Mouse (Mus musculus): ENCODE measurements at regions not wholly inside any gene's neighbourhood (a gene's known extent, or its start where the extent isn't known, plus 50 kb on each side); places are given as distances from the start of the nearest gene placed in this dataset.

DNA sequence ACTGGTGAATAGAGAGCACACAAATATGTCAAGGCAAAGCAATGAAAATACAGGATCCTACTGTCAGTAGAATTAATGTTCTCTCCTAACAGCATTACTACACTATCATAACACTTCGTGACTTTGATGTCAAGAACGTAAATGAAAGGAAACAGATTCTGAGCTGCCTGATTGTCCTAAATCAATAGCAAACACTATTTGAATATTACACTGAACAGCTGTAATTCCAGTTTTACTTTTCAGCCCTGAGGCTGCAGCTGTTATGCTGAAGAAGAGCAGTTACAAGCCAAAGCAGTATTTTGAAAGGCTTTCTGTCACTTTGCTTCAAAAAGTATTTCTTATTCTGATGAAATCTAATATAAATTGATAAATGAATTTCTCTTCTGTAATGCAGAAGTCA, 828.7 kb upstream of the Adgrl2 start:
- no peak for DNase-seq (ENCODE audit: low spot score)

DNA sequence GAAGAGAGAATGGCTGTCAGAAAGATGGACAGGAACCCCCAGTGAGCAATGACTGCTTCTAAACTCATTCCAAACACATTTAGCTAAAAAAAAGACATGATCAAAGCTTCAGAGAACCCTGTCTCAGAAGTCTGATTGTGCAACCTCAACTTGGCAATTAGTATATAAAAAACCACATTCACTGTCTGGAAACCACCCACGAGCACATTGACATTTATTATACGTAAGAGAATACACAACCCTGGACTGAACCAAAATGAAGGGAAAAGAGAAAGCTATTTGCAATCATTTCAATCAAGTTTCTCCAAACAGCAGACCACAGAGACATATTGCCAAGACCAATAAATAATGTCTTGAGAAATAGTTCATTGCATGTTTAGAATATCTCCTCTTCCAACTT, 820.7 kb upstream of the Adgrl2 start:
- no peak for DNase-seq (ENCODE audit: low spot score)

DNA sequence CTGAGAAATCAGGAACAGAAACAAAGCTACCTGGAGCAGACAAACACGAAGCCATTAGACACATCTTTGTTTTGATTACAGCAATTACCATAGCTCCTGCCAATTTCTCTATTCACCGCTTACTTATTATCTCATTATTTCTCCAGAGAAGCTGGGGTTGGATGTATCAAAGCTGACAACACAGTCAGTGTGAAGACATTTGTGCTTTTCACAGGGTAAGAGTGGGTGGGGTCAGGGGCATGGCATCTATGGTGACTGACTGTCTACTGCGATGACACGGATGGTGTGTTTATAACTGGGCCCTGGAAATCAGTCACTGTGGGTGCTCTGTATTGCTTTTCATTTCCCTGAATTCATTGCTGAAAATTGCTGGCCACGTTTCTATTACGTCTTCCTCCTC, 815.0 kb upstream of the Adgrl2 start:
- DNase-seq (ENCODE audit: low spot score) = no peak

DNA sequence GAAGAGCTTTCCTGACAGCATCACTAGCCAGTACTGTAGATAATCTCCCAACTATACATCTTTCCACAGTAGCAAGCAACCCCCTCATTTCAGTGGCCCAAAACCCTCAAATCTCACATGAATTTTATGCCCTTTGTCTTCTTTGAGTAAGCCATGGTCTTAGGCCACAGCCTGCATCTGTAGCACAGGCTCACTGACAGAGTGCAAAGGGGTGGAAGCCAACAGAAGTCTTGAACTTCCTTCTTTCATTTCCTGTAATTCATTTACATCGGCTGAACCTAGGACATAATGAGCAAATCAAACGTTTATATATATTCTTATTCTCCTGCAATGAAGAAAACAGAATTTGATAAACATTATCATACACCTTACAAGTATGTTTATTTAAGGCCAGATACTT, 805.8 kb upstream of the Adgrl2 start:
- no peak for DNase-seq (ENCODE audit: low spot score)

DNA sequence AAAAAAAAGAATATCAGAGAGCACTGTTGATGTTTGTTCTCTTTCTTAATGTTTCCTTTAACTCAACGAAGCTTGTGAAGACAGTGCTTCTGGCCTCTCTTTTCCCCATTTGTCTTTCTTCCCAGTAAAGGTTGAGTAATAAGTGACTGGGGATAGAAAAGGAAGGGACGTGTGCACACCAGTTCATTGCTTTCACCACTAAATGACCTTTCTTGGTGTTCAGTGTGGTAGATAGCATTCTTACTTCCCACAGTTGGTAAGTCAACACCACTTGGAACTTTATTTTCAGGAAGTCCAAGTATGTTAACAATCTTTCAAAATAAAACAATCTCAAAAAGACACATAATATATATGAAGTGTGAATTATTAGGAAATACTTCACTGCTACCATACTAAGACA, 801.2 kb upstream of the Adgrl2 start:
- no peak for DNase-seq (ENCODE audit: low spot score)

DNA sequence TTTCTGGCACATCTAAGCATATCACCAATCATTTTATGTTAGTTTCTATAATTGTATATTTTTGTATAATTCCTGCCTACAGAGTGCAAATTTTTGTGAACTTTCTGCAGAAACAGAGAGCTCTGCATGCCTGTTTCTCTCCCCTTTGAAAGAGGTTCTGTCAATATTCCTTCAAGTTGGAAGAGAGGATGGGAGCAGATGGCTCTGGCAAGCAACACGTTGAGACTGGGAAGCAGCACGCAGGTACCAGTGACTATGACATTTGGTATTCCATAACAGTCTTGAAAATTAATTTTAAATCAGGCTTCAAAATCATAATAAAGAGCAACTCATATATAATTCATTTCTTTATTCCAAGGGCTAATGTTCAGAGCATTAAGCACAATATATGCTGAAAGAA, 795.7 kb upstream of the Adgrl2 start:
- no peak for DNase-seq (ENCODE audit: low spot score)

DNA sequence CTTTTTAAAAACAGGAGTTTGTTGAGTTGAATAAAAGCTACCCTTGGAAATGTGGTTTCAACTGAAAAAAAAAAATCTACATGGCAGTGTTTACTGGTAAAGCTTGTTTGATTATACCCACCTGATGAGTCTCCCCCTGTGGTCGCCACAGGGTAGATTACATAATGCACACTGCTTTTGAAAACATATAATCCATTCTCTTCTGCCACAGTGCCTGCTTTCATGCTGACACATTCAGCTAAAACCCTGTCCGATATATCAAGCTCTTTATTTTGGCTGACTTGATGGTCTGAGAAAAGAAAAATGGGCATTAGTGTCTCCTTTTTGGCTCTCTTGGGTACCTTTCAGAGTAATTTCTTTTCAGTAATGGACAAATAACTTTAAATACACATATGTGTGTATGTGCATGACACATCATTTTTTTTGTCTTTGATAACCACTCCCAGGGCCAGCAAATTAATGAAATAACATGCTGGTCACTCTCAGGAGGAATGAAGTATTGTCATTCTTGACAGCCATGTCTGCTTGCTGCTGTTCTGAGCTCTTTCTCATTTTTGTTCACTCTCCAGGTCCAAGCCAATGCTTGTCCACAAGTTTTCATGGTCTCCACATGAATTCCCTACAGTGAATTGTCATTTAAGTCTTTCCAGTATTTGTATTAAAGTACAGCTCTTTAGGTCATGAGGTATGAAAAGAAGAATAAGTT, 793.7 kb upstream of the Adgrl2 start:
- no peak for DNase-seq (ENCODE audit: low spot score)

DNA sequence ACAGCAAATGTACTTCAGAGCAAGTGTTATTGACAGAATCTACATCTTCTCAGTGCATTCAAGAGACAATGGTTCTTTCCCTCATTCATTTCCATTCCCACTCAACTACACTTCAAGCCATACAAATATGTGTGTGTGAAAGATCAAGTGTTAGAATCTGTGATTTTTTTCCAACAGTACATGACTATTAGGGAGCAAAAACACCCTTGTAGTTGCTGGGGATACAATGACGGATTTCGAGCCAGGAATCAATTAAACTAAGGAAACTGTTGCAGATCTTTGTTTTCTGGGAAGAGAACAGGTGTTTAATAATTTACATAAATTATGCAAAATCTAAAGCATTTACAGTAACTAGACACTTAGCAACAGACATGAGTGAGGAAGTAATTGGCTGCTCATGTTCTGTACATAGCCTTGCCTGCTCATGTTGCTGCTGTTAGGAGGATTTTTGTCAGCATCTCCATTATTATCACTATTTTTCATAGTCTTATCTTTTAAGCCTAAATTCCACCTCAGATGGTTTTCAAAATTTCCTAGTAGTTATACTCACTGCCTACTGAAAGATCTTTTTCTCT, 777.6 kb upstream of the Adgrl2 start:
- DNase-seq (ENCODE audit: low spot score) = no peak

DNA sequence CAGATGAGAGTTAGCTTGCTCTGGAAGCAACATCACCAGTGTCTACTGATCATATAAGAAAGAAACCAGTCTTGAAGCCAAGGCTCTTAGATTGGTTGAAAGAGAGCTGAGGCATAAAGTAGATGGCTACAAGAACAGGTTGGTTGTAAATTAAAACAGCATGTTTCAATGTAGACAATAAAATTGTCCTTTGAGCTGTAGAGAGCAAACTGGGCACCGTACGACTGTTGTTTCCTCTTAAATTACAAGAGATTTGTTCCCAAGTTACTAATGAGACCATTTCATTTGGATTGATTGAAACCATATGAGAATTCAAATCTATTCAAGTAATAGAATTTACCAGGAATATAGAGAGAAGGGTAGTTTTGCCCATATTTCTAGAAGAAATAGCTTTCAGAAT, 770.9 kb upstream of the Adgrl2 start:
- DNase-seq (ENCODE audit: low spot score) = no peak

DNA sequence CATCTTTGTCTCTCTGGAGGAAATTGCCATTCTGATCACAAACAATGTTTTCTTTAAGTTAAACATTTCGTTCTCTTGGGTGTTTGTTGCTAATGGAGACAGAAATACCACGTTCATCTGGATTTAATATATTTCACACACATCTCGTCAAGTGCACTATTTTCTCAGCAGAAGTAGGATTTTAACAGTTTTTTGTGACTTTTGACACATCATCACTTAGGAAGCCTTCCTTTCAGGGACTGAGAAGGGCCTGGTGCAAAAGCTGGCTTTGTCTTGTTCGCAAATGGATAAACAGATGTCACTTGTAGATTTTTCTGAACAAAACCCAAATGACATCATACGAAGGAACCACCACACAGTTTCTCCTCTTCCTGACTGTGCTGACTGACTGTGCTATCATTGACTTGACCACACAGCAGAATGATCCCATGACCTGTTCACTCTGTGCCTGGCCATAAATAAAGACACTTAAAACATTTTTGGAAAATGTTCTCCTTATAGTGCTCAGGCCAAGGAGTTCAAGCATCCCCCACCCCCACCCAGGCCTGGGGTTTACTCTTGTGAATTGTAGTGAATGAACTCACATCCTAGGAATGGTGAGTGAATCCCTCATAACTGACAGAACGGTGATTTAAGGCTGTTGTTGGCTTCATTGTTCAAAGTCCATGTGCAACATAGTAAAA, 767.7 kb upstream of the Adgrl2 start:
- no peak for DNase-seq (ENCODE audit: low spot score)

DNA sequence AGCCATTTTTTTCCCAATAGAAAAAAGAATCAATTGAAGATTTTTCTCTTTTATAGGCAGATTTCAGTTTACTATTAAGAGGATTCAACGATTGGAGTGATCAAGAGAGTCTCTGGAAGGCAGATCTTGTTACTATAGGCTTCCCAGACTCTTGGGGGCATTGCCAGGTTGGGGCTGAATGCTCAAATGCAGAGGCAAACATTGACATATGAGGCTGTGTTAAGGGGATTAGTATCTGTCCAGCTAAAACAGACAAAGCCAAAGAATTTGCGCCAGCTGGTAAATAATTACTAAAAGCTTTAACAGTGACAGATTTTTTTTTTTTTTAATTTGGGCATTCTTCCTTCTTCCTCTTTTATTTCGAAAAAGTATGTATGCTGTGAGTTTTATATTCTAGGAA, 745.7 kb upstream of the Adgrl2 start:
- DNase-seq (ENCODE audit: low spot score) = no peak

DNA sequence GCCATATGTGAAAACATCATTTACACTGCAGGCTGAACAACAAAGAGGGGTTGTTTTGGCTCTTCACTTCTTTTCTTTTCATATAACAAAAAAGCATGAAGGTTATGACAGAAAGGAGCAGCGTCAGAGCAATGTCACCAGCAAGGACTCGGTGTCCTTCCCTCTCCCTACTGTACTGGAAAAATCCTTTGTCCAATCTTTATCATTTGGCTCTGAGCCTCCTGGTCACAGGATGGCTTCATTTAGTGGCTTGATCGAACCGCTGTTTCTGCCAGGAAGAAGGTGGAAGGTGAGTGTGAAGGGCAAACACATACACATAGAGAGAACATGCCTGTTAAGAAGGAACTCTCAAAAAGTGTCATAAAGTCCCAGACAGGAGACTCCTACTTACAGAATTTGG, 735.9 kb upstream of the Adgrl2 start:
- DNase-seq (ENCODE audit: low spot score) = no peak

DNA sequence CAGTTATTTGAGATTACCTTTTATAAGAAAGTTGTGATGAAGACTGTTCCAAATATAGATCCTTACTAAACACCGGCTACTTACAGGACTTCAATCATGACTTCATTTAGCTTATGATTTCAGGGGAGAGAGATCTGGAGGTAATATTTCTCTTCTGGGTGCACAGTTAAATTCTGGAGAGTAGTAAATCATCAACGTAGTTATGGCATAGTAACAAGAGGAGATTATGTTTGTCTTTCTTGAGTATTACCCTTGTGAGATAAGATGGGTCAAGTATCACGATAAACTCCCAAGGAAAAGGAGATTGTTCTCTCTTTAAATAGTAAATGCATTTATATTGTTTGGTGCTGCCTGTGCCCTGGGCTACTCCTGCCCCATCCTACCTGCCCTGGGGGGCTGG, 734.5 kb upstream of the Adgrl2 start:
- no peak for DNase-seq (ENCODE audit: low spot score)

DNA sequence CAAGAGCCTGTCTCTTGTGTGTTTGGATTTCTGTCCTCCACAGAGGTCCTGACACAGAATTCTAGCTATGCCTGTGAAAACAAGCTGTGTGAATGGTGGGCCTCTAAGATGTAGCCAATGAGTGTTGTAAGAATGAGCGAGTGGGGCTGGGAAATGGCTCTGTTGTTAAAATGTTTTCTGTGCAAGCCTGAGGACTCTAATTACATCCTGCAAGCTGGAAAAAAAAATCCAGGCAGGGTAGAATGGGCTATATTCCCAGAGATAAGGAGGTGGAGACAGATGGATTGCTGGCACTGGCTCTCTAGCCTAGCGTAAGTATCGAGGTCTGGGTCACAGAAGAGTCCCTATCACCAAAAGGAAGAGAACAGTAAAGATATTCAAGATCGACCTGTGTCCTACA, 731.5 kb upstream of the Adgrl2 start:
- DNase-seq (ENCODE audit: low spot score) = no peak

DNA sequence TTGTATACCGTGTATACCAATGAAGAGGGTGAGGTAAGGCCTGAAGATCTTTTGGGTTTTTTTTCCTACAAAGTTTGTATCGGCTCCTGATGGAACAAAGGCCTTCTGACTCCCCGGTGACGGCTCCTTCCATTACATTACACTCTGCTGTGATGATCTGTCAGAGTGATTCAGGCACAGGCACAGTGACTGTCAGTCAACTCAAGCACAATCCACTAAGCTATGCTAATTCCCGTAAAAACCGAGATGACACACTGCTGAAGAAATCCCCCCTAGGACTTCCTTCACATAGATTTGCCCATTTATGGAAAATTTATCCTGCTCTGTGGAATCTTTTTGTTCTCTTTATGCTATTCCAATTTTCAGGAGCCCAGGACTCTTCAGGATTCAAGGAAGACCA, 730.0 kb upstream of the Adgrl2 start:
- no peak for DNase-seq (ENCODE audit: low spot score)

DNA sequence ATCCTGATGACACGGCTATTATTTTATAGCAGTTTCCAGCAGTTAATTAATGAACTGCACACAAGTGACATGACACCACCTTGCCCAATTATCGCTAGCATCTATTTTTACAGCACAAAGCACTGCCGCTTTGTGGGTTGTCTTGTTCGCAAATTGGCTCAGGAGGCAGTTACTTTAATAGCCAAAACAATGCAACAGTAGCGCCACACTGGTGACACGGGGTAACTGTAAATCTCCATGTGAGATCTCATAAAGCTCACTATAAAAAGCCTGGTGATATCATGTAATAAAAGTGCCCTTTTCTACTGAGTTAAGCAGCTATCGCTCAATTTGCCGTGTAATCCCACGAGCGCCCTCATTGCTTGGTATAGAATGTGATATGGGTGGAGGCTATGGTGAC, 715.4 kb upstream of the Adgrl2 start:
- DNase-seq (ENCODE audit: low spot score) = no peak

DNA sequence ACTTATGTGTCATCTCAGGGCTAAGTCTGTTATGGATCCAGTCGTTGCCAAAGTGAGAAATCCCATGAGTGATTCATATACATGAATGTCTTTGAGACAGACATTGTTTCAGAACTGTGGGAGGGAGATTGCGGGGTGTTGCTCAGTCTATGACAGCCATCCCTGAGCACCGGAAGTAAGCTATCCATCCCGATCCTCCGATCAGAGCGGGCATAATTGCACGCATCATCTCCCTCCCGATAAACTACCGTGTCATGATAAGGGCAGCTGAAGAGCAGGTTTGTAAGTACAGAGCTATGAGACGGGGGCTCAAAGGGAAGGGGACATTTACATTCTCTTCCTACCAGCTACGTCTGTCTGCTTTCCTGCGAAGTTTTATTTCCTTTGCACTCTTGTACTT, 715.0 kb upstream of the Adgrl2 start:
- no peak for DNase-seq (ENCODE audit: low spot score)

DNA sequence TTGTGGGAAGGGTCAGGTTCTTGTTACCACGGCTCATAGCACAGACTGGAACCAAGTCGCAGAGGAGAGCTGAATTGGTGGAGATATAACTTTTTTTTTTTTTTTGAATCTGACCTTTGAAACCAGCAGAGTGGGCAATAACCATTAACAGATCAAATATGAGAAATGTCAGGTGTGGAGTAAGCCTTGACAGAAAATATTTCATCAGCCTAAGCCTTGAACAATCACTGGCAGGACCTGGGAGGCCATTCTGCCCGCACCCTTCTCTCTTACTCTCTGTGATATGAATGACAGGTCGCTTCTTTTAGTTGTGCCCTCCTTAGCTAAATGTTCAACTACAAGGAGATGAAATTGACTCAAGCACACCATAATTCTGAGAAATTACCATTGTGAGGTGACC, 714.1 kb upstream of the Adgrl2 start:
- DNase-seq (ENCODE audit: low spot score) = no peak

DNA sequence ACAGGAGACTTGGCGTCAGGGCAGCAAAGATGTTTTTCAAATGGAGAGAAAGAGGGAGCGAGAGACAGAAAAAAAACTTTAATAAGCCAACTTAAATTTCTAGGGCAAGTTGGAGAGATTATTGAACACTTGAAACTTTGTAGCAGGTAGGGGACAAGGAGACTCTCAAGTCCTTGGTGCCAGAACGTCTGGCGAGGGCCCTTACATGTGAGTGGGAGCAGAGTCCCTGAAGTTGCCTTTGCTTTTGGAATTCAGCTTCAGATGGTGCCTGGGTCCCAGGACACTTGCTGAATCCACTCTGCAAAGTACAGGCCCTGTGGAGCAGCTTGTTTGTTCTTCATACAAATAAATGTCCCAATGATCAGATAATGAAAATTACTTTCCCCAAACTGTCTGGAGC, 693.2 kb upstream of the Adgrl2 start:
- no peak for DNase-seq (ENCODE audit: low spot score)

DNA sequence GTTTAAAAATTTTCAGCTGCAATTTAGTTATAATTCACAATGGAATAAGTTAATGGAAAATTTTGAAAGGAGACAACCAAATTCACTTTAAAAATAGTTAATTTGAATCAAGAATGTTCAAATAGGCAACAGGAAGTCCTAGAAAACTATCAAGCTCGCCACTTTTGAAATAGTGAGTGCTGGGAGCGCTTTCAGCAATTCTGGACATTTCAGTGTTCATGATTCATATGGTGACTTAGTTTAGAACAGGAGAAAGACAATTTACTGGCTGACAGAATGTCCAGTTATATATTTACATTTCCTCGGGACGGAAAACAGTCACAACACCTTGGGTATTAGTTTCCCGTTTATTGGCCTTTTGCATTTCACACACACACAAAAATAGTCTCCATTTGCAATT, 691.9 kb upstream of the Adgrl2 start:
- no peak for DNase-seq (ENCODE audit: low spot score)

DNA sequence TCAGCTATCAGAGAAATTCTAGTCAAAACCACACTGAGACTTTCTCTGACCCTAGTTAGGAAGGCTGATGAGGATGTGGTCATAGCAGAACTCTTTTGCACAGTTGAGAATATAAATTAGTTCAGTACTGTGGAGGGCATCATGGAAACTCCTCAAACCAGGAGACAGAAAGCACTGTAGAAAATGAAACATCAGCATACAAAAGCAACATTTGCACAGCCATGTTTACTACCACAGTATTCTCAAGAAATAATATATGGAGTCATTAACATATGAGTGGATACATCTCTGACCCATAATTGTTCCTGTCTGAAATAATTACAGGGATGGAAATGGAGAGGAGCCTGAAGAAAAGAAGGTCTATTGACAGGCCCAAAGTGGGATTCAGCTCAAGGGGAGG, 683.6 kb upstream of the Adgrl2 start:
- no peak for DNase-seq (ENCODE audit: low spot score)

DNA sequence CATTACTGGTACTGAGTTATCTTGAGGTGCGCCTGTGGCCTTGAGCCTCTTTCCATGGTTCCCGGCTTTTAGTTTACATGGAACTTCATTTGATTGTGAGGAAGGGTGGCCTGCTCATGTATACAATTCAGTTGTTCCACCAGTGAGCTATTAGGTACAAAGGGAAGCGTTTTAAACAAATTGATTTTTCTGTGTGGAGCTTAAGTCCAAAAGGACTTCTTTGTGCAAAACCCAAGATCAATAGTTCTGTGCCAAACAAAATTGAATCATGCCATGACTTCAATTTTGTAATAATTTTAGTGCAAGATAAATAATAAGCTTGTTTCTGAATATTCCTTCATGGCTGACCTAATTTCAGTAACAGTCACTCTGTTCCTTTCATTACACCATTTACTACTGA, 674.3 kb upstream of the Adgrl2 start:
- DNase-seq (ENCODE audit: low spot score) = no peak

DNA sequence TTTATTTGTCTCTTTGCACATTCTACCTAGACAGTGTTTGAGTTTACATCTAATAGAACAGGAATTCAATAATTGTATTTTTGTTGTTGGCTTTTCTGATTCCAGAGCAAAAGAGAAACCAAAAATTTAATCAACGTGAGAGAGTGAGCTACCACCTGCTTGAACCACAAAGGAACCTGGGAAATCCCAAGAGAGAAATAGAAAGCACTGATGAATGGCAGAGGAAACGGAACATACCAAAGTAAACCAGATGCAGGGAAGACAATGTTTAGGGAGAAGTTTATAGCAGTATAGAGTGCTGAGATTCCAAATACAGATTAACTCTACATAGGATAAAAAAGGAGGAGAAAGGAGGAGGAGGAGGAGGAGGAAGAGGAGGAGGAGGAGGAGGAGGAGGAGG, 648.0 kb upstream of the Adgrl2 start:
- no peak for DNase-seq (ENCODE audit: low spot score)
